Mouse (Mus musculus) thymus, adult 2 months (tissue): ENCODE measurements at regions not wholly inside any gene's neighbourhood (a gene's known extent, or its start where the extent isn't known, plus 50 kb on each side); places are given as distances from the start of the nearest gene placed in this dataset.
A peak's percentile ranks its signal among the peaks of the same experiment; 100 is the strongest.

Experiments
- DNase-seq: peaks from one replicate; pipeline ENCODE4 v3.0.0; 2021
- H3K27ac ChIP-seq: fragments of 200-500 bp; 2 replicates; pipeline ENCODE4 v1.5.1; 2012; ENCODE audit warnings: low read length, control low read depth; ENCODE audit not compliant: control insufficient read depth, insufficient read depth
- H3K27me3 ChIP-seq: fragments of 200-500 bp; 2 replicates; pipeline ENCODE4 v1.6.1; 2012; ENCODE audit warnings: mild to moderate bottlenecking, low read length, moderate library complexity, mixed read lengths; ENCODE audit not compliant: control insufficient read depth, insufficient read depth
- H3K36me3 ChIP-seq: fragments of 200-500 bp; 2 replicates; pipeline ENCODE4 v1.6.1; 2012; ENCODE audit warnings: mild to moderate bottlenecking, low read length, moderate library complexity; ENCODE audit not compliant: control insufficient read depth, insufficient read depth
- H3K4me1 ChIP-seq: fragments of 200-500 bp; replicated peaks from 2 replicates; pipeline ENCODE4 v1.6.1; 2012; ENCODE audit warnings: low read length; ENCODE audit not compliant: control insufficient read depth, insufficient read depth
- H3K4me3 ChIP-seq: fragments of 200-500 bp; 2 replicates; pipeline ENCODE4 v1.5.1; 2012; ENCODE audit warnings: mild to moderate bottlenecking, low read length, control low read depth, moderate library complexity; ENCODE audit not compliant: control insufficient read depth, insufficient read depth
- CTCF ChIP-seq: fragments of 200-500 bp; IDR thresholded peaks from 2 replicates; pipeline ENCODE4 v1.5.1; 2012; ENCODE audit warnings: mild to moderate bottlenecking, control low read depth, low read length, moderate library complexity, borderline replicate concordance; ENCODE audit not compliant: control insufficient read depth, poor library complexity, insufficient read depth; ENCODE audit errors: extremely low read depth
- POLR2A ChIP-seq: fragments of 200-500 bp; IDR thresholded peaks from 2 replicates; pipeline ENCODE4 v1.6.1; 2012; ENCODE audit warnings: mild to moderate bottlenecking, low read length, control low read depth, moderate library complexity; ENCODE audit not compliant: control insufficient read depth, poor library complexity, insufficient read depth; ENCODE audit errors: extremely low read depth
- WGBS: fragments of 180-500 bp; shearing (Covaris S2); methylation state at CpG from one replicate; pipeline ENCODE4 v1.1.7; 2018; 5-methylcytosine and 5-hydroxymethylcytosine counted together

- Histone ChIP-seq H3K27me3 (no peaks in the 10 kb centered on the region), H3K4me3 (no peak overlapping the region), H3K36me3 (no peaks in the 10 kb centered on the region), H3K4me1 (peaks cover 7% of the 10 kb centered on the region), H3K27ac (no peak overlapping the region)
- TF ChIP-seq CTCF (no peak), POLR2A (no peak)
- no peak for DNase-seq
- WGBS: 94% methylated on average over 3 of the region's 3 CpGs
These were observed 140.0 kb upstream of the Tars start for GRCm38 (mm10) chr15:11539485-11539884.

GRCm38 (mm10) chr15:11536076-11536620 is 136.7 kb upstream of the Tars start:
- DNase-seq: no peak
- H3K27ac ChIP-seq: no peak overlapping the region
- 95% methylated on average over 7 of the region's 7 CpGs for WGBS
- no peak for TF ChIP-seq CTCF
- no peak for TF ChIP-seq POLR2A
- peaks cover 12% of the 10 kb centered on the region for H3K4me1 ChIP-seq
- no peaks in the 10 kb centered on the region for H3K36me3 ChIP-seq
- H3K4me3 ChIP-seq: no peak overlapping the region
- no peaks in the 10 kb centered on the region for H3K27me3 ChIP-seq

GRCm38 (mm10) chr15:11534404-11535251 is 135.2 kb upstream of the Tars start:
- Histone ChIP-seq H3K4me1 (peaks cover 6% of the 10 kb centered on the region), H3K27ac (no peak overlapping the region), H3K4me3 (no peak overlapping the region), H3K27me3 (no peaks in the 10 kb centered on the region), H3K36me3 (no peaks in the 10 kb centered on the region)
- 97% methylated on average over 12 of the region's 12 CpGs for WGBS
- DNase-seq: no peak
- TF ChIP-seq POLR2A (no peak), CTCF (no peak)

GRCm38 (mm10) chr15:11533616-11534015 is 134.2 kb upstream of the Tars start:
- H3K27ac ChIP-seq: peak overlapping the region; percentile 97; the same call in 1 of the 2 replicates
- no peak overlapping the region for H3K4me3 ChIP-seq
- no peaks in the 10 kb centered on the region for H3K36me3 ChIP-seq
- H3K4me1 ChIP-seq: peaks cover 6% of the 10 kb centered on the region
- no peak for DNase-seq
- TF ChIP-seq CTCF (no peak), POLR2A (no peak)
- H3K27me3 ChIP-seq: no peaks in the 10 kb centered on the region
- 12% methylated on average over 1 of the region's 1 CpGs for WGBS

GRCm38 (mm10) chr15:11533002-11533610 is 133.6 kb upstream of the Tars start:
- no peaks in the 10 kb centered on the region for H3K27me3 ChIP-seq
- peak; percentile 74 for DNase-seq
- 16% methylated on average over 10 of the region's 10 CpGs for WGBS
- peak overlapping the region; percentile 27; the same call in 1 of the 2 replicates for H3K4me3 ChIP-seq
- no peaks in the 10 kb centered on the region for H3K36me3 ChIP-seq
- H3K27ac ChIP-seq: peak overlapping the region; percentile 97
- TF ChIP-seq POLR2A (no peak), CTCF (no peak)
- peaks cover 6% of the 10 kb centered on the region for H3K4me1 ChIP-seq

- no peak for DNase-seq
- Histone ChIP-seq H3K36me3 (no peaks in the 10 kb centered on the region), H3K27me3 (no peaks in the 10 kb centered on the region), H3K4me1 (peaks cover 6% of the 10 kb centered on the region), H3K4me3 (peak overlapping the region; percentile 27; the same call in 1 of the 2 replicates), H3K27ac (peak overlapping the region; percentile 97)
- WGBS: 16% methylated on average over 9 of the region's 9 CpGs
- no peak for TF ChIP-seq CTCF
- no peak for TF ChIP-seq POLR2A
These were observed 133.1 kb upstream of the Tars start for GRCm38 (mm10) chr15:11532536-11532935.
